Mouse (Mus musculus): ENCODE data around the gene Tmem60.

Gene Tmem60

DNA sequence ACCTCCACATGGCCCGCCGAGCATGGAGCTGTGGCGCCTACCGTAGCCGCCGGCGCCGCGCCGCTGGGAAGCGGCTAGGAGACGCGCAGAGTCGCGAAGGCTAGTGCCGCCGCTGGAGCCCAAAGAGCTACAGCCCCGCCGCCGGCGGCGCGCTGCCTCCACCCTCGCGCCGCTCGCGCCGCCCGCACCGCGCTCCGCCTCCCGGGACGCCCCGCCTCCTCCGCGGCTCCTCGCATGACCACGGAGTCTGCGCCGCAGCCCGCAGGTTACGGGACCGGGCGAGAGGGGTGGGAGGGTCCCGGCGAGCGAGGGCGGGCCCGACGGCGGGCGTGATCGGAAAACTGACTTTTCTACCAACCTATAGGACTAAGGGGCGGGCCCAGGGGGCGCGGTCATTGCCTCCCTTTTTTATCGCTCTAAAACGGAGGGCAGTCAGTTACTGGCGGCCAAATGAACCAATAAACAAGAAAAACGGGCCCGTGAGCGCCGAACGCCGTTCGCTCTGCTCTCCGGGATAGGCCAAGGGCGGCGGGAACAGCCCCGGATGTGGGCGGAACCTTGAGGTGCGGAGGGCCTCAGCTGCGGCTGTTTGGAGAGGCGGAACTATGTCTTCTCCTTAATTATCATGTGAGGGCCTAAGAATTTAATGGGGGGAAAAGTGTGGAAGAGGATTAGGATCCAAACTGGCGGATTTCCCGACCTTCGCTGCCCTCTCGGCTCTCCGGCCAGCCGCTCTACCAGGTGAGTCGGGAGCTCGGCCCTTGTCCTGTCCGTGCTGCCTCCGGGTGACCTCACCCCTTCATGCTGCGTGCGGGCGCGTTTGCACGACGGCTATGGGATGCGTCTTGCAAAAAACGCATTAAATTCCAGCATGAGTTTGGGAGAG is at the start of gene Tmem60, which contains the start of gene Phtf2:
Gene Tmem60, plus strand, starts transcription at position 277 of the 886 bp plus-strand sequence.
Gene Phtf2, minus strand, starts transcription at position 210 of the 886 bp plus-strand sequence.
- DNase-seq (ENCODE audit: low read depth): peak; percentile 99

DNA sequence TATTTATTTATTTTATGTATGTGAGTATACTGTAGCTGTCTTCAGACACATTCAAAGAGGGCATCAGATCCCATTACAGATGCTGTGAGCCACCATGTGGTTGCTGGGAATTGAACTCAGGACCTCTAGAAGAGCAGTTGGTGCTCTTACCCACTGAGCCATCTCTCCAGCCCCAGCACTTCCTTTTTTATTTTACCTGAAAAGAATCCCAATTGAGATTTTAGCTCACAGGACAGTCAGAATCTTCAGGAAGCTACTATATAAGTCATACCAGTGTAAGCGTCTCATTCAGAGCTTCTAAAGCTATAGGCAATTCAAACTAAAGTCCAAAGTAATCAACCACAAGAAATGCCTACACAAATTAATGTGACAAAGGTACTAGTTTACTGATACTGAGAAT is 47.6 kb upstream of the Tmem60 start:
- no peak for DNase-seq (ENCODE audit: low read depth)

DNA sequence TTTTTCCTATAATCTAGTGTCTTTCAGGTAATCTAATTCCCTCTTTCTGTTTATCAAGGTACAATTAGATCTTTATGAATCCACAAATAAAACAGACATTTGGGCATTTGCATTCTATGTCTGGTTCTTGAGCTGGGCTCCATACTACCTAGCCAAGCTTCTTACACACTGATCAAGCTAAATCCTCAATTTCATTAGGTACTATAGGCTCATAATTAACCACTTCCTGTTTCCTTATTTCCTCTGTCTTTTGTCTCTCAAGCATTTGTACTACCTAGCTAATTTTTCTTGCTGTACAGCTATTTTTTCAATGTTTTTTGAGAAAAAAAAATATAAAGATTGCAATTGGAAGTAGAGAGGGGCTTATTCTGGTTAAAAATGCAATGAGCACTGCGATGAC is 44.9 kb upstream of the Tmem60 start:
- no peak for DNase-seq (ENCODE audit: low read depth)

DNA sequence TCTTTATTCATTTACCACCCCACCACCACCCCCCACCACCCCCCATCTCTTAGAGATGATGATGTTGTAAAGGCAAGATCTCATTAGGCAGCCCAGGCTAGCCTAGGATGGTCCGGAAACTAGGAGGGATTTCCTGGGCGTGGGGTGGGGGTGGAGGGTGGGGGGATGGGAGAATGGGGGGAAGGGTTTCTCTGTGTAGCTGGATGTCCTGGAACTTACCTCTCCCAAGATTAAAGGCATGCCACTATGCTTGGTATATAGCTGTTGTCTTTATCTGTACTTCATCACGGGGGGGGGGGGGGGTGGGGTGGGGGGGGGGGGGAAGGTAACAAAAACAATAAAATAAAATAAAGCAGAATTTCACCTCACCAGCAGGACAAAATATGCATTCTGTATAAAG is 38.6 kb upstream of the Tmem60 start:
- DNase-seq (ENCODE audit: low read depth): no peak

DNA sequence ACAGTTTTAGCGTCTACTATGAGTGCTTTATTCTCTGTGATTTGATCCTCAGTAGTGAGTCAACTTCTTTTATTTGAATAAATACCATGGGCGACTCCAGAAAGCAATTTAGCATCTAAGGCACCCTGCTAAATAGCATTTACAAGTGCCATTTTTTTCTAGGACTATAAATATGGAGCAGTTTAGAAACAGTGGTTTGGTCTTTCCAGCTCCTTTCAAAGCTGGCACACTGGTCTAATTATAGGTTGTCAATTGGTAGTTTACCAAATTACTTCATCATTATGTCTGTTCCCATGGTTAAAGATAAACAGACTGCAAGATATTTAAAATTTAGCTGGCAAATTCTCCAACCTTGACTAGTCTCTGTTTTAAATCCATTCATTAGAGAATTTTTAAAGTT is 38.2 kb upstream of the Tmem60 start:
- DNase-seq (ENCODE audit: low read depth): no peak

DNA sequence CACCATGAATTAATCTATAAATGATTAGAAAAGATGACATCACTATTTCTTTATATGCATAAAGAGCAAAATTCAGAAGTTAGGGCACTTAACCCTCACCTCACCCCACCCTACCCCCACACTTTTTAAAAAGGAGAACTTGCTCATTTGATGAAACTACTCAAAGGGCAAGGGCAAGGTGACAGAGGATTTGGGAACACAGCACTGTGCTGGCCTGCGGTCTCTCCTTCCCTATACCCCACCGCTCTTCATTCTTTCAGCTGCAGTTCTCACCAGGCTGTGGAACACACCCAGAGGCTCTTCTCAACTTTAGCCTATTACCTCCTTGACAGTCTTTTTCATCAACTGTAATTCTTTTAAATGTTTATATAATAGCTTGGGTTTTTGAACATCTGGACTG is 35.0 kb upstream of the Tmem60 start:
- DNase-seq (ENCODE audit: low read depth): no peak

DNA sequence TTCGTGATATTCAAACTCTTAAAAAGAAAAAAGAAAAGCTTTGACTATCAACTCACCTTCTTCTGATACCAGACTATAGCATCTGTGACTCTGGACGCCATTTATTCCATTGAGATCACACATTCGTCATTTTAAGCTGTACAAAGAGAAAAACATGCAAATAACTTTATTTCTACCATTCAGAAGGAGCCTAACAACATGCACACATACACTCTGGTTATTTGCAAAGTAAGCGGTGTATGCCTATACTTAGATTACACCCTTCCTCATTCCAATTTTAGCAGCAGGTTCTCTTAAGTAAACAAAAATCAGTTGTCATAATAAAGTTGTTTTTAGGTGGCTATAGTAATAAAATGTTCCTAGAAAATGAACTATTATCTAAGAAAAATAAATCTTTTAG is 26.9 kb upstream of the Tmem60 start:
- DNase-seq (ENCODE audit: low read depth): no peak

DNA sequence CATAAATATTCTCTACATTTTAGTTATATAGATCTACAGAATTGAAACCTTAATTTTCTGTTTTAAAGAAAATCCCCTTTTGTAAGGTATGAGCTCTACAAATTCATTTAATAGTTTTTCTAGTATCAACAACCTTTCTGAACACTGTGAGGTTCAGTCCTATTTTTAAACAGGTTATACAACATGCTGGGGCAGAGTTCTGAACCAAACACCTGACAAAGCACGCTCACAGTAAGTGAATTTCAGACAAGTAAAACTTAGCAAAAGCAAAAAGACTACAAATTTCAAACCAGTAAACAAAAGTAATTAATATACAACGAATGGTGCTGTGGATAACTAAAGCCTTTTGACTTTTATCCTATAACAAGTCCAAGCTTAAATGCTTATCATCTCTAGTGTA is 23.6 kb upstream of the Tmem60 start:
- DNase-seq (ENCODE audit: low read depth): no peak

DNA sequence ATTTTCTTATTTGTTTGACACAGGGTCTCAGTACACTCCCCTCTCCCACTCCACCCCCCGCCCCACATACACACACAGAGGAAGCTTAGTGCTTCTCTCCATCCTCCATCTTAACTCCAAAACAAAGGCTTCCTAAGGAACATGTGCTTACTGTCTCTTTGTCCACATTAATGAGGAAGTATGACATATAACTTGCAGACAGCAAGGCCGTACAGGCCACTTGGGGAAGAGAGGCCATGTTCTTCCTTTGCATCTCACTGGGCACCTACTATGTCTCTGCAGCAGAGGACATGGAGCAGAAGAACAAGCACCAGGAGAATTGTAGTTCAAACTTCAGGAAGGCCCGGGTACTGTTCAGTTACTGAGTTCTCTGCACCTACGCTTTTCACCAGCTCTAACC is 21.4 kb upstream of the Tmem60 start:
- no peak for DNase-seq (ENCODE audit: low read depth)

DNA sequence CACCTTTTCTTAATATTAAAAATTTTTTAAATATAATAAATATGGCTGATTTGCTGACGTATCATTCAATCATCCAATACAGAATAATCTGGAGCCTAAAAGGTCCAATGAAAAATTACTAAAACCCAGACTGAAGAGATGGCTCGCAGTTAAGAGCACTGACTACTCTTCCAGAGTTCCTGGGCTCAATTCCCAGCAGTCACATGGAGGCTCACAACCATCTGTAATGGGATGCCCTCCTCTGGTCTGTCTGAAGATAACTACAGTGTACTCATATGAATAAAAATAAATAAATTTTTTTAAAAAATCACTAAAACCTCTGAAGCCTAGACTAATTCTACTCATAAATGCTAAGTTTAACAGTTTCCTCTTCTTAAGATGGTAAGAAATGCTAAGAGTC is 20.1 kb upstream of the Tmem60 start:
- DNase-seq (ENCODE audit: low read depth): no peak

DNA sequence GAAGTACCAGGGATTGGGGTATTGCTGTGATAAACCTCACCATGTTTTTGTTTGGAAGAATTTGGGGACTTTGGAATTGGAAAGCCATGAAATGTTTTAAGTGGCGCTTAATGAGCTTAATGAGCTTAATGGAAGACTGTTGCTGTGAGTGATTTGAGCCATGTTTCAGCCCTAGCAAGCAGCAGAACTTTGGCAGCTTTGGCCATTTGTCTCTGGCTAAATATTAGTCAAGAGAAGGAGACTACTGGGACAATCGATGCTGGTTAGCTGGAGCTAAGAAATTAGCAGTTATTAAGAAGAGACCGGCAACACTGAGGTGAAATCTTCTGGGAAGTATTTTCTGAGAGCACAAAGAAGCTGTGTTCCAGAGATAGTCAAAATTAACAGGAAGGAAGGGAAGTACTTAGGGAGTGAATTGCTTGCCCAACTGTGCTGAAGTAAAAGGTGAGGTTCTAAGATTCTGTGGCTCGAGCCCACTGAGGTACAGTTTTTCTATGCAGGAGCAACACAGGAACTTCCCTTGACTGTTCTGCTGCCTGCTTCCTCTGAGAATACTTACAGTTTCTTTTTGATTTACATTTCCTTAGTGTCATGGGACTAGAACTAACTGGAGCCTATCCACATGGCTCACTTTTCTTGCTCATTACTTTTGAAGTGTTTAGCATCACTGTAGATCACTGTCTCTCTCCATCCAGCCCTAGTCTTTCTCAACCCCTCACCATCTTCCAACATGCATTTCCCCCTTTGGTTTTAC is 17.6 kb upstream of the Tmem60 start:
- DNase-seq (ENCODE audit: low read depth): peak; percentile 37

DNA sequence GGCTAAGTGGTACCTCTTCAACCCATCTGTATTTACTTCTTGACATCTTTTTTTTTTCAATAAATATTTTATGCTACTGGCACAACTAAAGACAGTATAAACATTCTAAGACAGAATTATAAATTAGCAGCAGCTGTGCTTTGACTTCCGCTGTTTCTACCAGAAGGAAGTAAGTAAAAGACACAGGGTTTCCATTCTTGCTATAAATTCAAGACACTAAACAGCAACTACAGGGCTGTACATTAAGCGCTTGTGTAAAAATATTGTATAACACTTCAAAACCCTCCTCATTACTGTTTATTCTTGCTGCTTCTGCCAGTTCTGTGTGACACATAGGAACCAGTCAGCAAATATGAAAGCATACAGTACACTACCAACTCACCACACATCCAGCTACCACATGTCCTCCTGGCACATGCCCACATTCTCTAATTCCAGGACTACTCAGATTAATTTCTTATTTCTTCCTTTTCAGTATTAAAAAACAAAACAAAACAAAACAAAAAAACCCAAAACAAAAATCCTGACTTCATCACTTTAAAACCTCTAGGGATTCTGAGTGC is 16.7 kb upstream of the Tmem60 start:
- peak; percentile 25 for DNase-seq (ENCODE audit: low read depth)

DNA sequence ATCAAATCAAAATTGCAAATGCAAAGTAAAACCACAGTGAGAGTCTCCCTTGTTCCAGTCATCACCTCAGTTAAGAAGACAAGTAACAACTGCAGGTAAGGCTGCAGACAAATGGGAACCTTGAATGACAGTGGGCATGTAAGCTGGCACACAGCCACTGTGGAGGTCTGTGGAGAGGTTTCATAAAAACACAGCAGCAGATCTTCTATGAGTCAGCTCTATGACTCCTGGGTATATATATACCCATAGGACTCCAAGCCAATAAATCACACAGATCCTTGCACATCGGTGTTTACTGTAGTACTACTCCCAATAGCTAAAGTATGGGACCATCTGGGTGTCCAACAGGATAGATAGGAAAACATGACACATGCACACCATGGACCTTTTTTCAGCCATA is 8.8 kb upstream of the Tmem60 start:
- no peak for DNase-seq (ENCODE audit: low read depth)

DNA sequence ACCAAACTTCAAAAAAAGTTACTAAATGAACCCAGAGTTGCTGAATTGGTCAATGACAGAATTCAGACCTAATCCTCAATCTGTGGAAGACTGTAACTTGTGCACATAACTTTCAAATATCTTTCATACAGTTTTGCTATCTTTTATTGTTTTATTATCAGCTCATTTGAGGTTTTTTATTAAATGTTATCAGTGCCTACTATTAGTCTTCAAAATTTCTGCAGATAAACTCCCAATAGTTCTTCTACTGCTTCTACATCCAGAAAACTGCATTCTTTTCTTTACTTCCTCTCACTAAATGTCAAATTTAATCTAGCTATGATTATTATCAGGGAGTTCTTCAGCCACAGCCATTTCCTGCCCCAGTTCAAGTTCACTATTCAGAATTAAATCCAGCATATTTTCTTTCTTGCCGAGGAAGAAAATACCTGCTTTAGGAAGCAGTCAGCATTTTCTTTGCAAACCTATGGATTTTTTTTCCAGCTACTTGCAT is 5.0 kb upstream of the Tmem60 start:
- DNase-seq (ENCODE audit: low read depth): no peak

DNA sequence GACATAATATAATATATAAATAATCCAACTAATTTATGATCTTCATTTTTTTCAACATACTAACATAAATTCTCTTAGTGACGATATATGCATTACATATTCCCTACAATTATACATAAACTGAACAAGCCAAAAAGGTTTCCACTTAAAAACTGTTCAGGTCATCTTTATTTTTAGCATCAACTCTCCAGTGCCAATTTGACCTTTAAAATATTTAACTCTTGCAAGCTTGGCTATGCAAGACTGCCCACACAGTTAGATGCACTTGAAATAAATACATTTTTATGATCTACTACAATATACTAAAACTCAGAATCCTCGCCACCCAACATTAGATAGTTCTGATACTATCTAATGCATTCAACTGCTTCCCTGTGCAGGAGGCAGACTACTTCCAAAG is 1.6 kb upstream of the Tmem60 start:
- DNase-seq (ENCODE audit: low read depth): no peak

DNA sequence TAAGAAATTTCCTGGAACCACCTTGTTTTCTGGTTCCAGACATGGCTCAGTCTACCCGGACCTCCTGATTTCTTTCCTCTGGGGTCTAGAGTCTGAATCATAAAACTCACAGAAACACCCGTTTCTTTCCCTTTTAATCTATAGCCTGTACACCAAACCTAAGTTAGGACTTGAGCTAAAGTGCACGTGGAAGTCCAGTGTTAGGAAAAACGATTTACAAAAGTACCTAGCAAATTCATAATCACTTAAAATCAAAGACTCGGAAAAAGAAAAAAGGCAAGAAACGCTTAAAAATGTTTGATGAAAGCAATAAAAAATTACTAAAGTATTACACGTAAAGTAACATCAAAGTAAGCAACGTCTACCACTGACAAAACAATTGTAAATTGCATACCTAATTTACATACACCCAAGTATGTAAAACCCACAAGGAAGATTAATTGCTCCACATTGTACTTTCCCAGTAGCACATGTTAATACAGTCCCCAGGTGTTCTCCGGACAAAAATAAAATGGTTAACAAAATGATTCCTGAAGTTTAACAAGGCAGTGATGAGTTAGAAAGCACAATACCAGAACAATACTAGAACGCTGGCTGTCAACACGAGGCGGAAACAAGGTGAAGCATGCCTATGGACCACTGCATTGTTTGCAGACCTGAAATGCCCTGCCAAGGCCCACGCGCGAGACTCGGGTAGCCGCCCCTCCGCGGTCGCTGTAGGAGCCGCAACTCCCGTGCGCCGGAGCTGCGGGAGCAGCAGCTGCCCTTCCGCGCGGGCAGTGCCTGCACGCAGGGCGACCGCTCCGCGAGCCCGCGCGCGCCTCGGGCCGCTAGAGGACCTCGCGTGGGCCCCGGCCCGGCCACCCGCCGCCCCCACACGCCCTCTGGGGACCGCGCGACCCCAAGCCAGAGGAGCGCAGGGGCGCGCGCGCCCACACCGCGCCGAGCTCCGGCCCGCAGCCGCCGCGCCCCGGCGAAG is 905 bp upstream of the Tmem60 start:
- peak; percentile 65 for DNase-seq (ENCODE audit: low read depth)

DNA sequence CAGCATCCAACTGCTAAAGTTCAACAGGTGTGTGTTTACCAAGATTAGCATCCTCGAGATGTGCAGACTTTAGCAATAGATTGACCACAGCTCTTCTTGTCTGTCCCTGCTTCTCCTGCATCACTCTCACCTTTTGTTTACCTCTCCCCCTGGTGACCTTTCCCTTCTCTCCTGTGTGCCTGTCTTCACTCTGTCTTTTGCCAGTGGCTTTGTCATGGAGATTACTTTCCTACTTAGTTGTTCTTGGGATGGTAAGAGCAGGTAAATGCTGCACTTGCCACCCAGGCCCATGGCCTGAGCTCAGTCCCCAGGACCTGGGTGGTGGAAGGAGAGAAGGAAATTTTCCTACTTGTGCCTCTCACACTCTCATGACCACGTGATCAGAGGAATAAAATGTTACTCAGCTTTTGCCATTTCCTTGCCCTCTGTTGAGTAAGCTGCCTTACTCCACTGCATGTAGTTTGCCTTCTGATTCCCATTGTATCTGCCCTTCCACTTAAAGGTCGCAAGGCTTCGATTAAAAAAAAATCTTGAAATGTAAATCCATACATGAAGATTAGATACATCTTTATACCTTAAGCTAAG is 2.1 kb downstream of the Tmem60 start:
- no peak for DNase-seq (ENCODE audit: low read depth)

DNA sequence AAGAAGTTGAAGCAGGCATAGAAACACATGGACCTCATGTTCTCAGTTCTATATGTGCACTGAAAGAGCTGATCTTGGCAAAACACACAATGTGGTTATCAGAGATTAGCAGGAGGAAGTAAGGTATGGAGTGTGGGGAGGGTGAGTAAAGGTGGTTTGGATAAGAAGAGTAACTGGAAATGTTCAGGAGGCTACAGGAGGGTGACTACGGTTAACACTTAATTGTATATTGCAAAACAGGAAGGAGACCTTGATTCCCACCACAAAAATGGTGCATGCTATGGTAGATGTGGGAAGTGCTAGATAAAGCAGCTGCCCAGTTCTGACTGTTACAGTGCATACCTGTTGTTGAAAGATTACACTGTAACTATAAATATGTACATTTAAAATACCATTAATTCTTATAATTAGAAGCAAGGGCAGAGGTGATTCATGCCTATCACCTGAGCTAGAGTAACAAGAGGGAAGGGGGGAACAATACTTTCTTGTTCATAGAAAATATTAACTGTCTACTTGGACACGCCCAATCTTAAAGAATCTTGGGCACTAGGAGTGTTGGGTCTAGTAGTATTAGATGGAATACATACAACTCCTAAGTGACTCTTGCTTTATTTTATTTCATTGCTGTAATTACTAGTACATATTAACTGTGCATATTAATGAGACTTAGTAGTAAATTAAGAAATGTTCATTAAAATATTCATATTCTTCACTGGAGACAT is 15.6 kb downstream of the Tmem60 start:
- no peak for DNase-seq (ENCODE audit: low read depth)

DNA sequence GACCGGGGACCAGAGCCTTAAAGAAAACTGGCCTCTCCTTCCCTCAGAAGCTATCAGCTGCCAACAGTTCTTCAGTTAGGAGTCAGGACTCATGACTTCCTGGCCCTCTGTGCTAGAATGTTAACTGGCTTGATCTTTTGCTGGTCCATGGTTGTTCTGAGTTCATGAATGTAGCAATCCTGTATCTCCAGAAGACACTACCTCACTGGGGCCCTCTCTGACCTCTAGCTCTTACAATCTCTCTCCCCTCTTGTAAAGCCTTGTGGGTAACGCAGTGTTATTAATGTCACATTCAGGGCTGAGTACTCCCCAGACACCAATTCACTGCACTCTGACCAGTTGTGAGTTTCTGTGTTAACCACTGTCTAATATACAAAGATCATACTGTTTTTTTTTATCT is 22.7 kb downstream of the Tmem60 start:
- no peak for DNase-seq (ENCODE audit: low read depth)

DNA sequence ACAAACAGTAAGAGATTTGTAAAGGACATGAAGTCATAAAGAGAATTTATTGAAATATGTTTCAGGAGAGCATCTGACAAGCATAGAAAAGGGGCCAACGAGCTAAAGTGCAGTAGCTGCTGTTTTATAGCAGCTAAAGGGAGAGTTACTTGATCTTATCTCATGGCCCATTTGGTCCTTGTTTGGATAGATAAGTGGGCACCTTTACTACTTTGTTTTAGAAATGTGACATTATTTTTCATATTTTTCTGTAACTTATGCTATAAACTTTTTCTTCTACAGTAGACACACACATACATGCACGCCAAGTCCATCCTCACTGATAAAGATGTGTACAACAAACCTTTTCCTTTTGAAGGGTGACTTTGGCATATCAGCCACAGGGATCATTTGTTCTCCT is 23.4 kb downstream of the Tmem60 start:
- DNase-seq (ENCODE audit: low read depth): no peak

DNA sequence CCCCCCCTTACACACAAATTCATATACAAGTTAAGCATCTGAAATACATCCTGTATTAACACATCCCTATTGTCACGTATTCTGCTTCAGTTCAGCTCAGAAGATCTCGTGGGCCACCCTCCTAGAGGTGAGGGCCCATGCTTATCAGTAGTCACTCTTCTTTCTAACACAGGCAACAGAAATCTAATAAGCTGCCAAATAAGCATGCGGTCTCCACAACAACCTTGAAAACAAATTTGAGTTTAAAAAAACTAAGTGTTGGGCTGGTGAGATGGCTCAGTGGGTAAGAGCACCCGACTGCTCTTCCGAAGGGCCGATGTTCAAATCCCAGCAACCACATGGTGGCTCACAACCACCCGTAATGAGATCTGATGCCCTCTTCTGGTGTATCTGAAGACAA is 24.2 kb downstream of the Tmem60 start:
- DNase-seq (ENCODE audit: low read depth): no peak

Measured in naive thymus-derived CD4-positive, alpha-beta T cell, adult 2 months (primary cell).